Mouse (Mus musculus): ENCODE results near the gene Sgcd.
"Not testable (repeated sequence)": the region's sequence is repeated elsewhere in the genome, so short reads cannot be mapped to it uniquely, and the experiment has no call there.

Gene Sgcd

GRCm38 (mm10) chr11:47777226-47777915 lies 211.4 kb downstream of the Sgcd start:
- DNase-seq (ENCODE audit: low read depth) = no peak

GRCm38 (mm10) chr11:47776019-47776418 lies 212.8 kb downstream of the Sgcd start:
- no peak for DNase-seq (ENCODE audit: low read depth)

DNA sequence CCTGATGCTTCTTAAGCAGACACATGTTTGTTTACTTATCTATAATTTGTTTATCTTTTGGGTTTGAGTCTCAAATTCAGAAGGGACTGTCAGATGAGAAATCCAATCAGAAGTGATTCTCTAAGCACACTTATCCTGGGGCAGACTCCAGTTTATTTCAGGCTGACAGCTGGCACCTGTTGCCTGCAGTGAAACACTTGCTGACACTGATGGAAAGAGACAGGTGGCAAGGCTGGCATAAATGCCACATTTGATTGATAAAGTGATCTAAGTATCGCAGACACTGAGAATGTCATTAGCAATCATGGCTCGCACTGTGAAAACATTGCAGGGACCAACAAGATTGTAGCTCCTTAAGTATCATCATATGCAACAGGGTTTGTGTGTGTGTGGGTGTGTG lies 222.9 kb downstream of the Sgcd start:
- no peak for DNase-seq (ENCODE audit: low read depth)

GRCm38 (mm10) chr11:47763569-47763968 lies 225.2 kb downstream of the Sgcd start:
- DNase-seq (ENCODE audit: low read depth) = not testable (repeated sequence)

DNA sequence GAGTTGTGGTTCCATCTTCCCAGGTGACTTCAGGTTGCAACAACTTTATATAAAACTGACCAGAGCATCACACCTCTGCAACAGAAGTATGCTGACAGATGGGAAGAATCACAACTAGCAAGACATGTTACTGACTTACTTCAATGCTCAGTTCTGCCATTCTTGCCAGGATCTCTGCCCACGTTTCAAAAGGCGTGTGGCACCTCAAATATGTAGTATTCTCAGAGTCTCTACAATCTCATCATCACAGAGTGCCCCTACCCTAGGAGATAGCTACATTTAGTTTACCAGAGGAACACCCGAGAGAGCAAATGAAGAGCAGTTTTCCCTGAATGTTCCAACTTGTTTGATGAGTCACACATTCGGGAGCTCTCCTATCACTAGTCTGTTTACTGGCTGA lies 229.8 kb downstream of the Sgcd start:
- no peak for DNase-seq (ENCODE audit: low read depth)

DNA sequence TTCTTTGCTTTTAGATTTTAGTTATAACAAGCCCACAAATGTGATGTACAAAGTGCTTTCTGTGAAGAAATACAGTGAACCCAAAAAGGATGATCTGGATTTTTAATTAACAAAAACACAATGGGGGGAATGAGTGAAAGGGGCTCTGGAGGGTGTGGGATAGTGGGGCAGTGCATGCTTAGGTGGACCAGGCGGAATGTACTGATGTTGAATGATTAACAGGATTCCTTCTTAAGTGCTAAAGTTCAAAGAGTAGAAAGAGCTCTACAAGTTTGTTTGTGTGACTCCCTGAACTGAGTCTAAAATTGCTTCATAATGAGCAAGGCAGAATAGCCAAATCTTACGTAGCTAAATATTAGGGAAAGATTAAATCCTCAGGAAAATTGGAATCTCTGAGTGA lies 246.0 kb downstream of the Sgcd start:
- DNase-seq (ENCODE audit: low read depth) = no peak

- DNase-seq (ENCODE audit: low read depth) = no peak
Measured at GRCm38 (mm10) chr11:47704930-47705787, 283.6 kb downstream of the Sgcd start.

- no peak for DNase-seq (ENCODE audit: low read depth)
Measured at GRCm38 (mm10) chr11:47695611-47696010, 293.2 kb downstream of the Sgcd start.

DNA sequence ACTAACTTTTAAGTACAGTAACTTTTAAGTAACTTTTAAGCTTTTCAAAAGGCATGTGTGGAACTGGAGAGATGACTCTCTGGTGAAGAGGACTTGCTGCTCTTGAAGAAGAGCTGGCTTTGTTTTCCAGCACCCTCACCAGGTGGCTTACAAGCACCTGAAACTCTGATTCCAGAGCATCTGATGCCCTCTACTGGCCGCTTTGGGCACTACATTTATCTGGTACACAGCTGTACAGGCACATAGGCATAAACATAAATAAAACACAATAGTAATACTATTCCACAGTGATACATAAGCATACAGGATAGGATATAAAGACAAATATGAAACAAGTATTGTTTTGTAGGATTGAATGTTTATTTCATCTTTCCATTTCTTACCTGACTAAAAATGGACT lies 330.6 kb downstream of the Sgcd start:
- DNase-seq (ENCODE audit: low read depth) = peak; percentile 6

DNA sequence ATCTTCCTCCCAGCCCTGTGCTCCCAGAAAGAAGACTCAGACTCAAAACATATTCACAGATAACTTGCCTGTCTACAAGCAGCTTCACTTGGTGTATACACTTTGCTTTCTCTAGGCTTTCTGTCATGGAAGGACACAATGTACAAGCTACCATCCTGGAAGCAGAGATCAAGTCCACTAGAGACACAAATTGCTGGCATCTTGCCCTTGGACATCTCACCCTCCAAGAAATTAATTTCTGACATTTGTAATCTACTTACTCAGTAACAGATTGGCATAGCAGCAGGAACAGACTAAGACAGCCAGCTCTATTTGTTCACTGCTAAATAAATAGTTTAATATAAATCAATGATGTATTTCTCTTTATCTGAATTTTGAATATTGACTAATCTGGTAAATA lies 342.9 kb downstream of the Sgcd start:
- DNase-seq (ENCODE audit: low read depth) = no peak

DNA sequence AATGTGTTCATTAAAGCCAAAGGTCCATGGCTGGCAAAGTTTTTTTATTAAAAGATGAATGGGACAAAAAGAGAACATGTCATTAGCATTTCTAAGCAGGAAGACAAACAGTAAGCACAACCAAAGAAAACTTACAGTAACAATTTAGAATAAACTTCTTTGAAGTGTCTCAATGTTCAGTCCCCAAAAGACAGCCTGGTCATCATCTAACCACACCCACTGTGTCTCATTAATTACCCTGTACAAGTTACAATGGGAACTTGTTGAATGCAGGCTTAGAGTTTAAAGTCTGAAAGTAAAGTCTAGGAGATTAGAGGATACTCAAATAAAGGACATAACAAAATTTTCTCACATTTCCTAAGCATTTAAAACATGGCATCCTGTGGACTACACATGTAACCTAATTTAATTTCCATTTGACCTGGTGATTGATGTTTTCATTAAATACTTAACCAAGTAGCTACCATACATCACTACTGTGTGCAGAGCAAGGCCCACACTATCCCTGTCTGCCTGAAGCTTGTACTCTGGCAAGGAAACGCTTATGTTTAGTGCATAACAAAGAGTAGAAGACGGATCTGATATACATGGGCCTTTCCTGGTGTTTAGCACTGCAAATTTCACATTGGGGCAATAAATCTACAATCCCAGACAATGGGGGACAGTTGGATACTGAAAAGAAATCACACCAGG lies 347.1 kb downstream of the Sgcd start:
- DNase-seq (ENCODE audit: low read depth) = no peak

DNA sequence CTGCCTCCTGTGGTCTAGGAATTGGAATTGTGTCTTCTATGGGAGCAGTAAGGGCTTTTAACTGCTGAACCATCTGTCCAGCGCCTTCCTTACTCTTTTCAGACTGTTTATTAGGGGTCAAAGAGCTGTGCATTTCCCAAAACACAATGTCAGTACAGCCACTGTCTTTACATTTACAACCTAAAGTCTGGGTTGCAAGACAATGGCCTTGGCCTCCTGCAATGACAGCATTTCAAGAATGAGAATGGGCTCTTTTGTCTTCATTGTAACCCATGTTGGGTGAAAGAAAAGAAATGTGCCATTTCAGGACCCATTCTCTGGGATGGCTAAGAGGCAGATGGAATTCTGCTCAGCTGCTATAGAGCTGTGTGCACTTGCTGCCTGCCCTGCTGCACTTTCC lies 348.2 kb downstream of the Sgcd start:
- DNase-seq (ENCODE audit: low read depth) = no peak

DNA sequence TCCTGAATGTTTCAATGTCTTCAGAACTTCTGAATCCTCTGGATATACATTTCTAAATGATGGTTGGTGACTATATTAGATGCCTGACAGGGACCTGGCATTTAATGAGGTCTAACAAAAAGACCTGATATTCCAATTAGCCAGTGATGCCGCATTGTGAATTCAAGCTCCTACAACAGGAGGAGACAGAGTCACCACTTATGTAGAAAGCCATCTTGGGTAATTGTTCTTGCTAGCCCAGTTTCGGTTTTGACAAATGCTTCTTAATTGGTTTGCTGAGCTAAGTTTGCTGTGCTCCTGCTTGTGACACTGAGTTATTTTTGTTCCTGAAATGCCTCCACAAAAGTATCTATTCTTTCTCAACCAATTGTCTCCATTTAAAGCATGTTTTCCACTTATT lies 358.6 kb downstream of the Sgcd start:
- DNase-seq (ENCODE audit: low read depth) = no peak

DNA sequence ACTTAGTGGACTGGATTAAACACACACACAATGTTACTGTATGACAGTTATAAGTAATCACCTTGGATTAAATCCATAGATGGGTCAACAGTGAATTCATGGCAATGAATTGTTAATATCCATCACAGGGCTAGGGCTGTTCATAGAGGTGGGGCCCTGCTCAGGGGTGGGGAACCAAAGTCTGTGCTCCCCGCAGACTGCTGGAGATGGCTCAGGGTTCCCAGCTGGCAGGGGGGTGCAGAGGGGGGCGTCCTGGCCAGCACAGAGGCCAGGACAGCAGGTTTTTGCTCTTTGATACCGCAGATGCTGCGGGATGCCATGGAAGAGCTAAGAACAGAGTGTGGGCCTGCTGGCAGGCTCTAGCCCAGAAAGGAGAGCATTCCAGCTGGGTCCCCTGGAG lies 378.9 kb downstream of the Sgcd start:
- no peak for DNase-seq (ENCODE audit: low read depth)

DNA sequence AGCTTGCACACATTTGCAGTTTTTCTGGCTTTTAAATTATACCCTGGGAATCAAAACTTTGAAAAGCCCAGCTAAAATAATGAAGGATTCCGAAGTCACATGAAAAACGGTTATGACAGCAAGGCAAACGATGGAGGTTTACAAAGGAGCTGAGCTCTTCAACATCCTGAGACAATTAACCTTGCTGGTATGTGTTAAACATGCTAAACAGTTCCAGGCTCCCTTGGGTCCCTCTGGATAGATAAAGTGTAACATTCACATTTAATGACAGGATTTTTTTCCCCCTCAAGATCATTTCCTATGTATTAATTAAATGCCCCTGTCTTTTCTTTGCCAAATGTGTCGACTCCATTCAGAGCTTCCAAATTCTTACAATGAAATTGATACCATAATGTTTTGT lies 414.1 kb downstream of the Sgcd start:
- DNase-seq (ENCODE audit: low read depth) = no peak

DNA sequence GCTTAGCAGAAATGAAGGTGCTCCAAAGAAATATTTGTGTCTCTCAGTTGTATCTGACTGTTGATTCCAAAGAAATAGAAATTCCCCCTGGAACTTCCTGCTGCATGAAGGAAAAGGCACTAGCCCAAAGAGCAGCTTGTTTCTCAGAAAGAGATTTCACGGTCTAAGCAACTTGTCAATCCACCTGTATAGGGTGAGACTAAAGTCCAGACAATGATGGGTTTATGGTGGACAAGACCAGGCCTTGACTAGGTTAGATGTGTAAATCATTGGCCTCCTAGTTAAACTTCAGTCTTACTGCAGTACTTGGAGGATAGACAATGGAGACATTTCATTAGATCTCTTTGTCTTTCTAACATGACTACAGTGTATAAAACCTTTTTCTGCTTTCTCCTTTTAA lies 420.3 kb downstream of the Sgcd start:
- DNase-seq (ENCODE audit: low read depth) = no peak

GRCm38 (mm10) chr11:47566156-47566555 lies 422.6 kb downstream of the Sgcd start:
- DNase-seq (ENCODE audit: low read depth) = peak; percentile 11

DNA sequence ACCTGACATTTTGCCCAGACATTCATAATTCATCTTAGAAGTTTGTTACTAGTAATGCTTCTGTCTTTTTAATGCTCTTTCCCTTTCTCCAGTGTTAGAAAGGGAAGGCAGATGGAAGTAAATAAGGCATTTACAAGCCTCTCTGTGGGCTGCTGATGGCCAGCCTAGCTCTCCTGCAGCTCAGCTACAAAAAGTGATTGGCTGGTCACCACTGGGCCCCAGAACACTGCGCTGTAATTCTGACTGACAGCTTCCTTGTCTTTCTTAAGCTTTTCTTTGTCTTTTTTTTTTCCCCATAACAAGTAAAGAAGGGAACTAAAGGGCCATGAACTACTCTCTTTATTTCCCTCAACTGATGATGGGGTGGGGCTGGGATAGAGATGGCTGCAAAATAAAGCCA lies 463.9 kb downstream of the Sgcd start:
- no peak for DNase-seq (ENCODE audit: low read depth)

- DNase-seq (ENCODE audit: low read depth) = peak; percentile 22
Measured at GRCm38 (mm10) chr11:47508047-47508446, 480.7 kb downstream of the Sgcd start.

DNA sequence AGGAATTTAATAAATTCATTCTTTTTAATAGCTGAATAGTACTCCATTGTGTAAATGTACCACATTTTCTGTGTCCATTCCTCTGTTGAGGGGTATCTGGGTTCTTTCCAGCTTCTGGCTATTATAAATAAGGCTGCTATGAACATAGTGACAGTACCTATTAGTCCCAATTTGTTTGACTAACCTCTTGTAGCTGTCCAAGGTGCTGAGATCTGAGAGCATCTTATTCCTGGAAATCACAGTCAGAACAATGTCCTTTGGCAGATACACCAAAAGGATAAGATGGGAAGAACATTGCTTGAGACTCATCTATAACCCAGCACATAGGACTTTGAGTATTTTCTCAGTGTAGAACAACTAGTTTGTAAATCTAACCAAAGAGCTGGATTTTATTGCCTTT lies 485.5 kb downstream of the Sgcd start:
- DNase-seq (ENCODE audit: low read depth) = not testable (repeated sequence)

DNA sequence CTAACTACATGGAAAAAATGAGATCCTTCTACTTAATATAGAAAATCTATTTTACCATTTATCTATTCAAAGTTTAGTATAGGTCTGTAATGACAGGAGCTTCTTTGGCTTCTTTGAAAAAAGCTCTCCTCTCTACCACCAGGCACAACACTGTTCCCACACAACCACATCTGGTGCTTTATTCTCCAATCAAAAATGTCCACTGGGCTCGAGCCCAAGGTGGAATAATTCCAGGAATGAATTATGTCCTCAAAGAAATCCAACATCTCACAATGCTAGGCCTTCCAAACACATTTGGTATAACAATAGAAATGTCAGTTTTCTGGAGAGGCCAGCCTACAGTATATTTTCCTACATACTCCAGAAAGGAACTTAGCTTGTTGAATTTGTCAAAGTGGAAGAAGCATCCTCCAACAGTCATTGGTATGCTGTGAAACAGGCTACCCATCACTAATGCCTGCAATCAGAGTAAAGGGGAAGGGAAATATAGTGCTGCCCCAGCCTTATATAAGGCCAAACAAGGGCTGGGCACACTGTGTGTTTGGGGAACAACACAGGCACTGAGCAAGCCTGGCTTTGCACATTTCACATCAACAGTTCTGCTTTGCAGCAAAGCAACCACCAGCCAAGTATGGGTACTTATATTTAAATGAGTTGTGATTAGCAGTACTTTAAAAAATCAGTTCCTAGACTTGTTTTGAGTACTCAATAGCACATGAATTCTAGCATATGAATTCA lies 515.1 kb downstream of the Sgcd start:
- no peak for DNase-seq (ENCODE audit: low read depth)

- DNase-seq (ENCODE audit: low read depth) = not testable (repeated sequence)
Measured at GRCm38 (mm10) chr11:47460700-47461099, 528.1 kb downstream of the Sgcd start.

Data from fibroblast of lung, adult 2 months (primary cell).